Mouse (Mus musculus): ENCODE results near the gene Mybpc2. TPM values are rescaled to one million over a fixed set of nuclear protein-coding genes. Genes with fewer than 3 reads are reported as not detected.

The Mybpc2 gene
- total RNA-seq, 2 experiments from 2014 or later, result not detected

DNA sequence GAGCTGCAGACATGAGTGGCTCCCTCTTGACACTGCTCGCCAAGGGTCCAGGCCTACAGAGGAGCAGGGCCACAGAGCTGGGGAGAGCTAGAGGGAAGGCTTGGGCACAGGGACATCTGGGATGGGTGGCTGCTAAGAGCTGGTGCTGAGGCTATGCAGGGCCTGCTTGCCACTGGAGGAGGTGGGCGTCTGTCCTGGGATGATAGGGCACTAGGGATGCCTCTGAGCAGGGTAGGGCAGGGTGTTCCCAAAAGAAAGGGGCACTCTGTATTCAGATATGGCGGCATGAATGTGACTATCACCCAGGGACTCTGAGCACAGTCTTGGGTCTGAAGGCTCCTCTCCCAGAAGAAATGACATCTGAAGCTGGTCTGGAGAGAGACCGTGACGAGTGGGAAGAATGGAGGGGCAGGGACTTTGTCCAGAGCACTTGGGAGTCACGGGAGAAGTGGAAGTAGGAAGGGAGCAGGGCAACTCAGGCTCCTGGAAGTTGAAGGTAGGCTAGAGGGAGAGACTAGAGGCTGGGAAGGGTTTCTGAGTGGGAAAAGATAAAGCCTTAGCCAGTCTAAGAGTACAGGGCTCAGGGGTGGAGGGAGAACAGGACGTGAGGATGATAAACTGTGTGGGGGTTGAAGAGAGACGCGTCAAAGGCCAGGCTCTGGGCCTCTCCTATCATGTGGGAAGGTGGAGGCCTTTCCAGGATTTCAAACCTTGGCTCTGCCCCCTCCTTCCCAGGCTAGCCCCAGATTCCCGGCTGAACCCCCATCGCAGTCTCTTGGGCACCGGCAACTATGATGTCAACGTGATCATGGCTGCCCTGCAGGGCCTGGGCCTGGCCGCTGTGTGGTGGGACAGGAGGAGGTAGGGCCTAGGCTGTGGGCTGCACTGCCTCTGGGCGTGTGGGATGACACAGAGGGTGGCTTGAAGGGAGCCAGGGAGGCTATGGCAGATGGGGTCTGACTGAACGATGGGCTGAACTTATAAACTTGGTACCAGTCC, 54.5 kb downstream of the Mybpc2 start:
- intact Hi-C loops (cut with DNase I), result loop anchor here (5.0 kb wide), 1 partner anchor 98 kb away; no protein-coding TSS in a partner anchor
- no peak for DNase-seq (ENCODE audit: low spot score in 2 of 2)

DNA sequence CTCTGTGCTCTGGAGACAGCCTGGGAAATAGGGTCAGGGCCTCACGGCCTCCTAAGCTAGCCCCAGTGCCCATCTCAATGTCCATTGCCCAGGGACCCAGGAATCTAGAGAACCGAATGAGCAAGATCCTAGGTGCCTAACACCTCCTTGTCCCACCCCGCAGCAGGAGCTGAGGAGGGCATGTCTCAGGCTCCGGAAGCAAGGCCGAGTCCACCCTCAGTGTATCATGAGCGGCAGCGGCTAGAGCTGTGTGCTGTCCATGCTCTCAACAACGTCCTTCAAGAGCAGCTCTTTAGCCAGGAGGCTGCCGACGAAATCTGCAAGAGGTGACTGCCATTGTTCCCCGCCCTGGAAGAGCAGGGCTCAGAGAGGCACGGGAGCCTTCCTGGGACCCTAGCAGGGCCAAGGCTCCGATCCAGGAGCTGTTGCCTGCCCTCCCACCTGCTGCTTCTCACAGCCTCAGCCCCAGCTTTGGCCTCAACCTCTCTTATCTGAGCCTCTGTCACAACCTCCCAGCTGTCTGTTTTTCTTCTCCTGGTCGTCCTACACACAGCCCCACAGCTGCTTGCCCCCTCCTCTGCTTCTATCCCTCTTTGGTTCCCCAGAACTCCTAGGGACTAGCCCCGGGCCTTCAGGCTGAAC, 55.7 kb downstream of the Mybpc2 start:
- intact Hi-C loops (cut with DNase I), result no loop called here
- no peak for DNase-seq (ENCODE audit: low spot score in 2 of 2)

DNA sequence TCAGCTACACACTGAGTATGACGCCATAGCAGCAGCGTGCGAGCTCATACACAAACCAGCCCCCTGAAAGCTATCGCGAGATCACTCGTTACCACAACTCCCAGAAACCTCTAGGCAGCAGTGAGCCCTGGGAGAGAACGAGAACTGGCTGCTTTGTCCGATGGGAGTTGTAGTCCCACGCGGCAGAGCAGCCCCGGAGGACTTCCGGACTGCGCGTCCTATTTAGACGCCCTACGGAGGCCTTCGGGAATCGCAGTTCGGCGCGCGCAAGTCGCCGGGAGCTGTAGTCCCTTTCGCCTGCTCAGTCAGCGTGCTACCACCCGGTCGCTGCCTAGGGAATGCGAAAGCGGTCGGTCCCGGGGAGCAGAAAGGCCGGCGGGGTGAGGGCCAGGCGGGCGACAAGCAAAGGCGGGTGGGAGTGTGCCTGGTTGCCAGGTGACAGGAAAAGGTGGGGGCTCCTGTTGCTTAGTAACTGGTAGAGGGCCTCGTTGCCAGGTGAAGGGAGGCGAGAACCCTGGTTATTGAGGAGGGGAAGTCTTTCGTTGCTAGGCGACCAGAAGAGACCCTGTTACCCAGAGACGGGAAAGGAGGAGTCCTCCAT, 56.5 kb downstream of the Mybpc2 start, which contains the start of gene Josd2:
Josd2 (plus strand) TSS at position 170 of the 601 bp plus-strand sequence.
- intact Hi-C loops (cut with DNase I), result no loop called here
- peak; percentile 96 to 99 for DNase-seq (ENCODE audit: low spot score in 2 of 2)

DNA sequence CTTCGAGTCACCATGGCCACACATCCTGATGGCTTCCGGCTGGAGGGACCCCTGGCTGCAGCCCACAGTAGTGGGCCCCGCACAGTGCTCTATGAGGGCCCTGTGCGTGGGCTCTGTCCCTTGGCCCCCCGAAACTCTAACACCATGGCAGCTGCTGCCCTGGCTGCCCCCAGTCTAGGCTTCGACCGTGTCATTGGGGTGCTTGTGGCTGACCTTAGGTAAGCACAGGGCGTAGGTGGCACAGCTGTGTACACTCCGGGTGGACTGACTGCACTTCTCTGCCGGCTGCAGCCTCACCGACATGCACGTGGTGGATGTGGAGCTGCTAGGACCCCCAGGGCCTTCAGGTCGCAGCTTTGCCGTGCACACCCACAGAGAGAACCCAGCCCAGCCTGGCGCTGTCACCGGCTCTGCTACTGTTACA, 57.6 kb downstream of the Mybpc2 start:
- intact Hi-C loops (cut with DNase I), result no loop called here
- no peak for DNase-seq (ENCODE audit: low spot score in 2 of 2)

DNA sequence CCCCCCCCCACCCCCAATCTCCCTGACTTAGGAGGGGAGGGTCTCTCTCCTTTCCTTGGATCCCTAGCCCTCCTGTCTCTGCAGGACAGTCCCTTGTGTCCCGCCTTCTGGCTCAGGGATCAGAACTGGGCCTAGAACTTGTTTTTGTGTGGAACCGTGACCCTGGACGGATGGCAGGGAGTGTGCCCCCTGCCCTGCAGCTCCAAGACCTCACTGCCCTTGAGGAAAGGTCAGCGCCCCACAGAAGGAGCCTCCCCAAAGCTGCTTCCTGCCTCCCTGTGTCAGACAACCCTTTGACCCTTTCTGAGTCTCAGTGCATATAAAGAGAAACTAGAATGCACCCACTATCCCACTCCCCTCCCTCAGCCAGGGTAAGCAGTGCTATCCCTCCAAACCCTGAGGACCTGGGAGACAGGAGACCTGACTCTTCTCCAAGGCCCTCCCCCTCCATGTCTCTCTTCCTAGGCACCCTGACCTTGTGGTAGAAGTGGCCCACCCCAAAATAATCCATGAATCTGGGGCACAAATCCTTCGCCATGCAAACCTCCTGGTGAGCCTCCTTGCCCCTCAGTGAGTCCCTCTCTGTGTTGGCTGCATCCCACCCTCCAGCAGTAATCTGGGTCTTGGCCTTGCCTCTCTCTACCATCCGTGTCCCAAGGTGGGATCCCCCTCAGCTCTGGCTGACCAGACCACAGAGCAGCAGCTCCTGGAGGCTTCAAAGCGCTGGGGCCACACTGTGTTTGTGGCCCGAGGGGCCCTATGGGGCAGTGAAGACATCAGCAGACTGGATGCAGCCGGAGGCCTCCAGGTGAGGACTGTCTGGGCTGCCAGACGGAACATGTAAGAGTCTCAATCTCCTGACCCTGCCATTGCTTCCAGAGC, 58.2 kb downstream of the Mybpc2 start:
- DNase-seq (ENCODE audit: low spot score in 2 of 2), result no peak
- intact Hi-C loops (cut with DNase I), result no loop called here

DNA sequence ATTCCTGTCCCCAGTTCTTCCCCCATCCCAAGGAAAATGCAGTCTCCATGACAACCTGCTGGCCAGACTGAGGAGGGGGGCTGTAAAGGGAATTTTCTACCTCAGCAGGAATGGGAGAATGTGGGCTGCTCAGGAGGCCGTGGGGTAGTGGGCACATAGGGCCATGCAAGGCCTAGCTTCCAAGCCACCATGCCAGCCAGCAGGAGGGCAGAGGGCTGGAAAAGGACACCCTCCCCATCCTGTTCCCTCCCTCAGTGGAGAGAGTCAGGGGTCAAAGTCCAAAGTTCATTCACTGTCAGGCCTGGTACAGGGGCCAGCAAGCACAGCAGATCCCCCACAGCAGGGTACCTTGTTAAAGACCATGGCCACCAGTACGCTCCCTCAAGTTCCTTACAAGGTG, 59.3 kb downstream of the Mybpc2 start, which contains the start of gene Aspdh:
Aspdh (plus strand) TSS at position 281 of the 400 bp plus-strand sequence.
- DNase-seq (ENCODE audit: low spot score in 2 of 2), result no peak
- intact Hi-C loops (cut with DNase I), result no loop called here

DNA sequence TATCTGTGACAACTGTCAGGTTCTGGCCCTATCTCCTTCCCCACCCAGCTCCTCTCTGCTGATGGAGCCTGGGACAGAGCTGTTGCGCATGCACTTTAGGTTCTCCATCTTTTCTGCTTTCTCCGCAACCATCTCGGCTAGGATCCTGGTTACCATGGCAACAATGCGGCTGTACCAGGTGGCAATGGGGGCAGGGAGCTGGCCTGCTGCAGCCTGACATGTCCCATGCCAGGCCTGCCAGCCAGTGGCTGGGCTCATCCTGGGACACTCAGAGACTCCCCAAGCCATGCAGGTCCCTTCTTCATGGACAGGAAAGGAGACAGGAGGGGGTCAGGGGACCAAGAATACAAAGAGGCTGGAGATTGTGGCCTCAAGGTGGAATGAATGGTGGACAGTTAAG, 59.9 kb downstream of the Mybpc2 start:
- intact Hi-C loops (cut with DNase I), result no loop called here

DNA sequence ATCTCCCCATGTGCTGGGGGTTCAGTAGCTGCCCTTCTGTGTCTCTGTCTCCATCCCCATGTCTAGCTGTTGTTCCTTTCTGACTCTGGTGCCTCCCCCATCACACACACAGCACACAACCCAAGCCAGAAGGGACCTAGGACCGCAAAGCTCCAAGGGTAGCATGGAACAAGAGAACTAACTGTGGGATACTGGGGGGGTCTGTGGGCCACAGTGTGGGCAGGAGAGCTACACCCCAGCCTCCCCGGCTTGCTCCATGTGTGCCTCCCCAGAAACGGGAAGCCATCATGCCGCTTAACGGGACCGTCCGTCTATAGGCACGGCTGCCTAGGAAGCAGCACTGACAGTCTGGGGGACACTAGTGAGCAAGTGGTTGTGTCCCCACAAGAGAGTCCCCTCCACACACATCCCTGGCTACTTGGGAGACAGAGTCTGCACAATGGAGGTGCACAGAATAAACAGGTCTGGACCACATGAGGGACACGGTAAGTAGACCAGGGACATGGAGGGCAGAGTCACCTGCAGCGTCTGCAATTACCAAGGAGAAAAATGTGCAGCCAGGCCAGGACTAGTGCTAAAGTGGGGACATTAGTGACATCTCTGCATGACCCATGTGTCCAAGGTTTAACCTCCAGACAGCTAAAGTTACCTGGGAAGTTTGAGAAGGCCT, 60.8 kb downstream of the Mybpc2 start:
- intact Hi-C loops (cut with DNase I), result loop anchor here (2.0 kb wide), 1 partner anchor 19 kb away; no protein-coding TSS in a partner anchor
- no peak for DNase-seq (ENCODE audit: low spot score in 2 of 2)

More for the DNA sequence above, 59.9 kb downstream of the Mybpc2 start:
- DNase-seq (ENCODE audit: low spot score in 2 of 2), result peak; percentile 84 to 95

DNA sequence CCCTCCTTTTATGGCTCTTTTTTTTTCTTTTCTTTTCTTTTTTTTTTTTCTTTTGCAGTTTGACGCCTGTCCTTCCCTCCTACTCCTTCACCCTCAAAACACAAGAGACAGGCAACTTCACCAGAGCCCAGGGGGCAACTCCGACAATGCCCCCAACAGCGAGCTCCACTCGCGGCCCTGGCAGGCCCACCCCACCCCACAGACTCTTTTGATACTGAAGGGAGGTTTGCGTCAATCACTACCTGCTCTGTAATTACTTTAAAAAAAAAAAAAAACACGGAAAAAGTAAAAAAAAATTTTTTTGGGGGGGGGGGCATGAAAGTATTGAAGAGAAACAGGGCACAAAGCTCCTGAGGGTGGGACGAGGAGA, 61.4 kb downstream of the Mybpc2 start:
- intact Hi-C loops (cut with DNase I), result loop anchor here (2.0 kb wide), 1 partner anchor 18 kb away; no protein-coding TSS in a partner anchor
- DNase-seq (ENCODE audit: low spot score in 2 of 2), result no peak

DNA sequence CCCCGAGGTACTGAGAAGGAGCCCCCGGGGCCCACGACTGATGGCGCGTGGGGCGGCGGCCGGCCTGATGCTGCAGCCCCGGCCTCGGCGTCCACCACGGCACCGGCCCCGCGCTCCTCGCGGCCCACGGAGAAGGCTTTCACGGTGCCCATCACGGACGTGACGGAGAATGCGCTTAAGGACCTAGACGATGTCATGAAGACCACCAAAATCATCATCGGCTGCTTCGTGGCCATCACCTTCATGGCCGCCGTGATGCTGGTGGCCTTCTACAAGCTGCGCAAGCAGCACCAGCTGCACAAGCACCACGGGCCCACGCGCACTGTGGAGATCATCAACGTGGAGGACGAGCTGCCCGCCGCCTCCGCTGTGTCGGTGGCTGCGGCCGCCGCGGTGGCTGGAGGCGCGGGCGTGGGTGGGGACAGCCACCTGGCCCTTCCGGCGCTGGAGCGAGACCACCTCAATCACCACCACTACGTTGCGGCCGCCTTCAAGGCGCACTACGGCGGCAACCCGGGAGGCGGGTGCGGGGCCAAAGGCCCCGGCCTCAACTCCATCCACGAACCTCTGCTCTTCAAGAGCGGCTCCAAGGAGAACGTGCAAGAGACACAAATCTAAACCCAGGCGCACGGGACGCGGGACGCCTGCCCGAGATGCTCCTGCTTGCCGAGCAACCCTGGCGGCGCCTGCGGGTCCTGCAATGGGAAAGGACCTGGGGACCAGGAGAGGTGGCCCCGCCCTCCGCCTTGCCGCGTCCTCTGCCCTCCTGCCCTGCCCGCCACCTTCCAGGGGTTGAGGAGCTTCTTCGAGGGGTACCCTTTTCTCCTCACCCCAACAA, 62.0 kb downstream of the Mybpc2 start:
- DNase-seq (ENCODE audit: low spot score in 2 of 2), result no peak
- intact Hi-C loops (cut with DNase I), result loop anchor here (2.0 kb wide), 1 partner anchor 18 kb away; no protein-coding TSS in a partner anchor

DNA sequence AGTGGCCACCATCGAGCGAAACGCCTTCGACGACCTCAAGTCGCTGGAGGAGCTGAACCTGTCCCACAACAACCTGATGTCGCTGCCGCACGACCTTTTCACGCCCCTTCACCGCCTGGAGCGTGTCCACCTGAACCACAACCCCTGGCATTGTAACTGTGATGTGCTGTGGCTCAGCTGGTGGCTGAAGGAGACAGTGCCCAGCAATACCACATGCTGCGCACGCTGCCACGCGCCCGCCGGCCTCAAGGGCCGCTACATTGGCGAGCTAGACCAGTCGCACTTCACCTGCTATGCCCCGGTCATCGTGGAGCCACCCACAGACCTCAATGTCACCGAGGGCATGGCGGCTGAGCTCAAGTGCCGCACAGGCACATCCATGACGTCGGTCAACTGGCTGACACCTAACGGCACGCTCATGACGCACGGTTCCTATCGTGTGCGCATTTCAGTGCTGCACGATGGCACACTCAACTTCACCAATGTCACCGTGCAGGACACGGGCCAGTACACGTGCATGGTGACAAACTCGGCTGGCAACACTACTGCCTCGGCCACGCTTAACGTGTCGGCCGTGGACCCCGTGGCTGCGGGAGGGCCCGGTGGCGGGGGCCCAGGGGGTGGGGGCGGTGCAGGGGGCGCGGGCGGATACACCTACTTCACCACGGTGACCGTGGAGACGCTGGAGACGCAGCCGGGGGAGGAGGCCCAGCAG, 62.8 kb downstream of the Mybpc2 start:
- no peak for DNase-seq (ENCODE audit: low spot score in 2 of 2)
- intact Hi-C loops (cut with DNase I), result loop anchor here (2.0 kb wide), 1 partner anchor 17 kb away; no protein-coding TSS in a partner anchor

DNA sequence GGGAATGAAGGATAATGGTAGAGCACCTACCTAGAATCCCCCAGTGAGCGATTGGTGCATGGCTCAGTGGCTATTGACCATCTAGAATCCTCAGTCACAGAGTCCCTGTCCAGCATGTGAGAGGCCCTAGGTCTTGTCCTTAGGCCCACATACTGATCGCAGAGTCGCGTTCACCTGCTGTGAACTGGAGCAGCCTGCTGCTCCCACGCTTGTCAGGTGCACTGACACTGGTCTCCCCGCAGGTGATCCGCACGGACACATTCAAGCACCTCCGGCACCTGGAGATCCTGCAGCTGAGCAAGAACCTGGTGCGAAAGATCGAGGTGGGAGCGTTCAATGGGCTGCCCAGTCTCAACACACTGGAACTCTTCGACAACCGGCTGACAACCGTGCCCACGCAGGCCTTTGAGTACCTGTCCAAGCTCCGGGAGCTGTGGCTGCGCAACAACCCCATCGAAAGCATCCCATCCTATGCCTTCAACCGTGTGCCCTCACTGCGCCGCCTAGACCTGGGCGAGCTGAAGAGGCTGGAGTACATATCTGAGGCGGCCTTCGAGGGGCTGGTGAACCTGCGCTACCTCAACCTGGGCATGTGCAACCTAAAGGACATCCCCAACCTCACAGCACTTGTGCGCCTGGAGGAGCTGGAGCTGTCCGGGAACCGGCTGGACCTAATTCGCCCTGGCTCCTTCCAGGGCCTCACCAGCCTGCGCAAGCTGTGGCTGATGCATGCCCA, 63.5 kb downstream of the Mybpc2 start:
- intact Hi-C loops (cut with DNase I), result no loop called here
- DNase-seq (ENCODE audit: low spot score in 2 of 2), result no peak

DNA sequence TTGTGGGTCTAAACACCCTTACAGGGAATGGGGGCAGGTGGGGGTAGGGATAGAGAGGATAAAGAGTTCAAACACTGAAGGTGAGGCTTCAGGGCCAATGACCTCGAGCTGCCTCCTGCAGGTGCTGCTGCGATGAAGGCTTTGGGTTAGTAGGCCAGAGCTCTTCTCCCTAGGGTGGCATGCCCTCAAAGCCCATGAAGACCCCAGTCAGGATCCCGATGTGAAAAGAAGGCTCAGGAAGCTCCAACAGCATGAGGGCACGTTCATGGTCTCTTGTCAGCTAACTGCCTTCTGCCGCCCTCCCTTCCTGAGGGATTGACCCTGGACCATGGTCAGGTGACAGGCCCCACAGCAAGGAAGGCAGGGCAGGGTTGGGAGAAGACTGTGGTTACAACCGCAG, 64.4 kb downstream of the Mybpc2 start:
- intact Hi-C loops (cut with DNase I), result no loop called here
- DNase-seq (ENCODE audit: low spot score in 2 of 2), result no peak

DNA sequence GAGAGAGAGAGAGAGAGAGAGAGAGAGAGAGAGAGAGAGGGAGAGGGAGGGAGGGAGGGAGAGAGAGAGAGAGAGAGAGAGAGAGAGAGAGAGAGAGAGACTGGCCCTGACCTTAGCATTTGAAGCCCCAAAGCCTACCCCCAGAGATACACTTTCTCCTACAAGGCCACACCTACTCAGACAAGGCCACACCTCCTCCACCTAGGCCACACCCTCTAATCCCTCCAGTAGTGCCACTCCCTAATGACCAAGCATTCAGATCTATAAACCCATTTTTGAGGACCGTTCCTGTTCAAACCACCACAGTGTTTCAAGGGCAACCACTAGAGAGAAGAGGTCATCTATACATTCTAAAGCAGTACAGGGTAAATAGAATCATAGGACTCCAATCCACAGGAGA, 68.2 kb downstream of the Mybpc2 start:
- intact Hi-C loops (cut with DNase I), result no loop called here
- DNase-seq (ENCODE audit: low spot score in 2 of 2), result no peak

DNA sequence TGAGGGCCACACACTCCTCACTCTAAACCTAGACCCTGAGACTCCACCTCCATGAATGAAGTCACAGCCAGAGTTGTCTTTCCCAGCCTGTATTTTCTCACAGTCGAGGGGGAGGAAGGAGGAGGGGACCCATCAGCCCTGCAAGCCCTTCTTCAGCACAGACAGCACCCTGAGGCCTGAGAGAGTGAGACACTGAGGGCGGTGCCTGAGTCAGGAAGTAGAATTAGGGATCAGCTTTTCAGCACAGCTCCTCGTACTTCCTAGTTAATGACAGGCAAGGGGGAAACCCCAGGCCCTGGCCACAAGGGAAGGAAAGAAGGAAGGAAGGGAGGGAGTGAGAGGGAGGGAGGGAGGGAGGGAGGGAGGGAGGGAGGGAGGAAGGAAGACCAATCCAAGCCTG, 71.2 kb downstream of the Mybpc2 start:
- intact Hi-C loops (cut with DNase I), result no loop called here
- DNase-seq (ENCODE audit: low spot score in 2 of 2), result no peak
